Comparison of ENCODE assay signal across 11 mouse cellular contexts in the genomic region with DNA sequence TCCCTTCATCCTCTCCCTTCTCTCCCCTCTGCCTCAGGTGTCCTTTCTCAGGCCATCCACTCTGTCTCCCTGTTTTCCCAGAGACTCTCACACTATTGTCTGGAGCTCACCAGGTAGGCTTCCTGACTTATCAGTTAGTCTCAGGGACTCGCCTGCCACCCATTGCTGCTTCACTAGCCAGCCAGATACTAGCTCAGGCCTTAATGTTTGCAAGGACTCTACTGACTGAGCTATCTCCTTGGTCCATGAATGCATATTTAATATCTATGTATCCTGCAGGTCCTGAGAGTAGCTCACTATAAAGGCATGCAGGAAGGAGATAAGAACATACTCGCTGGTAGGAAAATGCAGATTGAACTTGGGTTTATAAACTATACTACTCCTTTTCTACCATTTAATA. TPM values are rescaled to one million over a fixed set of nuclear protein-coding genes. Genes with fewer than 3 reads are reported as not detected.
DNase-seq lines count a peak whose midpoint lies in the region; ATAC-seq and TF ChIP-seq lines count a peak whose summit lies in the region.
"Had no signal": no experiment of that assay in that cellular context is flagged by ENCODE, and none has a peak within 500 bp of the region (broad histone marks: within the 10 kb centered on the region; RNA-seq: fewer than 3 reads in every experiment).

No protein-coding gene starts in this region.

- ATAC-seq in erythroid progenitor cell, adult 5-6 weeks (replicated peaks; ENCODE audit: low FRiP score, poor library complexity, severe bottlenecking): peak; percentile 85
- peak; percentile 71 for ATAC-seq in megakaryocyte progenitor cell, adult 5-6 weeks (replicated peaks; ENCODE audit: poor library complexity)
- no peak for ATAC-seq in forebrain, embryonic 12.5 days (ENCODE audit: low FRiP score)
- ATAC-seq: forebrain, embryonic 13.5 days had no signal

- peaks cover 15% of the 10 kb centered on the region for H3K4me1 ChIP-seq in kidney, adult 2 months (ENCODE audit: control insufficient read depth, insufficient read depth, low read length)
- H3K4me1 ChIP-seq in bone marrow, adult 2 months (ENCODE audit: control insufficient read depth, insufficient read depth, low read length): no peaks in the 10 kb centered on the region
- H3K4me1 ChIP-seq in forebrain, embryonic 12.5 days: 0 out of 2 replicates have a peak, but pooled peaks cover 3% of the 10 kb centered on the region

- no peak for TF ChIP-seq CTCF in kidney, adult 2 months (conservative IDR thresholded peaks at IDR 0.05; ENCODE audit: insufficient read depth, insufficient read length, low read depth, low read length)
- no peak for TF ChIP-seq CTCF in bone marrow, adult 2 months (IDR thresholded peaks at IDR 0.05; ENCODE audit: control insufficient read depth, insufficient read depth, low read length)

- WGBS in kidney, adult 2 months: 61% methylated on average over 2 of the region's 2 CpGs
- WGBS in bone marrow, adult 2 months: 54% methylated on average over 2 of the region's 2 CpGs
- WGBS in forebrain, embryonic 12.5 days: 85% methylated on average over 2 of the region's 2 CpGs

- H3K9ac ChIP-seq in forebrain, embryonic 12.5 days: no peak overlapping the region
- H3K9ac ChIP-seq: forebrain, embryonic 13.5 days had no signal

- no peaks in the 10 kb centered on the region for H3K36me3 ChIP-seq in kidney, adult 2 months (ENCODE audit: control insufficient read depth, insufficient read depth, low read length)
- no peaks in the 10 kb centered on the region for H3K36me3 ChIP-seq in forebrain, embryonic 12.5 days (replicated peaks)

- H3K27ac ChIP-seq in kidney, adult 2 months (ENCODE audit: insufficient read depth, low read depth, low read length): peak overlapping the region; percentile 45; the same call in 1 of the 2 replicates
- H3K27ac ChIP-seq in bone marrow, adult 2 months (ENCODE audit: control insufficient read depth, insufficient read depth, low read depth, low read length, poor library complexity): peak overlapping the region; percentile 35; the same call in 1 of the 2 replicates
- no peak overlapping the region for H3K27ac ChIP-seq in forebrain, embryonic 12.5 days
- H3K27ac ChIP-seq: forebrain, embryonic 13.5 days had no signal

- no peak for DNase-seq in kidney, adult 2 months
- DNase-seq in kidney, adult 11 months: no peak
- no peak for DNase-seq in urinary bladder, postnatal 25 days (ENCODE audit: low spot score)
- no peak for DNase-seq in thymus, postnatal 4 days
- DNase-seq: cerebellum, postnatal 14 days; layer of hippocampus, postnatal 36 days had no signal

- H3K4me2 ChIP-seq in forebrain, embryonic 12.5 days: no peak overlapping the region
- H3K4me2 ChIP-seq: forebrain, embryonic 13.5 days had no signal

- H3K9me3 ChIP-seq in forebrain, embryonic 12.5 days: no peaks in the 10 kb centered on the region
- H3K9me3 ChIP-seq: forebrain, embryonic 13.5 days had no signal

- TF ChIP-seq POLR2A in kidney, adult 2 months (IDR thresholded peaks at IDR 0.05; ENCODE audit: low read depth, low read length): no peak
- 0 out of 2 replicates have a peak, but pooled peaks have one; percentile 10 for TF ChIP-seq POLR2A in bone marrow, adult 2 months (IDR thresholded peaks at IDR 0.05; ENCODE audit: borderline replicate concordance, control insufficient read depth, low read depth, low read length)

- H3K4me3 ChIP-seq in kidney, adult 2 months (ENCODE audit: insufficient read depth, low read depth, low read length): peak overlapping the region; percentile 28
- H3K4me3 ChIP-seq in bone marrow, adult 2 months (replicated peaks; ENCODE audit: control insufficient read depth, low read depth, low read length): peak overlapping the region; percentile 13
- H3K4me3 ChIP-seq in forebrain, embryonic 12.5 days (replicated peaks): no peak overlapping the region
- H3K4me3 ChIP-seq: forebrain, embryonic 13.5 days had no signal

- no peaks in the 10 kb centered on the region for H3K27me3 ChIP-seq in kidney, adult 2 months (replicated peaks; ENCODE audit: control insufficient read depth, insufficient read depth, low read length)
- no peaks in the 10 kb centered on the region for H3K27me3 ChIP-seq in forebrain, embryonic 12.5 days
- H3K27me3 ChIP-seq: forebrain, embryonic 13.5 days had no signal

RNA-seq across cellular contexts. Expression of a gene that starts 57.9 kb away (rescaled TPM):
- 146 and 181 TPM in 2 replicates for polyA plus RNA-seq in kidney, adult 2 months (2012; rRNA removed)
- polyA plus RNA-seq in bone marrow, adult 2 months (2011; ENCODE audit: insufficient read depth, insufficient read length, low replicate concordance, missing spikeins): 80.2 and 107 TPM in 2 replicates
- total RNA-seq in erythroid progenitor cell, adult 5-6 weeks (2015; ENCODE audit: low replicate concordance): 226 and 296 TPM in 2 replicates
- 601 and 799 TPM in 2 replicates for total RNA-seq in erythroid progenitor cell, adult 5-6 weeks (2017; ENCODE audit: low replicate concordance)
- 26.8 and 27.9 TPM in 2 replicates for total RNA-seq in megakaryocyte progenitor cell, adult 5-6 weeks (2015)
- 29.7 and 67.5 TPM in 2 replicates for total RNA-seq in megakaryocyte progenitor cell, adult 5-6 weeks (2017)
- 29.5 and 34.3 TPM in 2 replicates for polyA plus RNA-seq in forebrain, embryonic 12.5 days (2016; fragmentation: Nextera tagmentation; extraction: Ambion mirVana)
